ENCODE assay signal across 12 mouse cellular contexts in genomic region chr12:104474881-104475740, GRCm38 (mm10). TPM values are rescaled to one million over a fixed set of nuclear protein-coding genes. Genes with fewer than 3 reads are reported as not detected.
DNase-seq lines count a peak whose midpoint lies in the region; ATAC-seq and TF ChIP-seq lines count a peak whose summit lies in the region.
"Had no signal": no experiment of that assay in that cellular context is flagged by ENCODE, and none has a peak within 500 bp of the region (broad histone marks: within the 10 kb centered on the region; RNA-seq: fewer than 3 reads in every experiment).

No protein-coding gene starts in this region.

- H3K9ac ChIP-seq in liver, embryonic 11.5 days (ENCODE audit: low read depth, low read length) = no peak overlapping the region
- H3K9ac ChIP-seq in neural tube, embryonic 11.5 days (ENCODE audit: low read length) = no peak overlapping the region

- no peak overlapping the region for H3K27ac ChIP-seq in liver, embryonic 11.5 days (ENCODE audit: low read depth, low read length)
- H3K27ac ChIP-seq in embryonic facial prominence, embryonic 10.5 days (replicated peaks) = peak overlapping the region; percentile 91
- H3K27ac ChIP-seq in neural tube, embryonic 11.5 days (ENCODE audit: low read depth, low read length) = no peak overlapping the region
- no peak overlapping the region for H3K27ac ChIP-seq in thymus, adult 2 months (ENCODE audit: control insufficient read depth, insufficient read depth, low read length)

- no peaks in the 10 kb centered on the region for H3K4me1 ChIP-seq in liver, embryonic 11.5 days (replicated peaks; ENCODE audit: control insufficient read depth, insufficient read depth, low read length)
- peaks cover 75% of the 10 kb centered on the region for H3K4me1 ChIP-seq in embryonic facial prominence, embryonic 10.5 days
- peaks cover 17% of the 10 kb centered on the region for H3K4me1 ChIP-seq in neural tube, embryonic 11.5 days (ENCODE audit: control insufficient read depth, insufficient read depth, low read length)
- no peaks in the 10 kb centered on the region for H3K4me1 ChIP-seq in thymus, adult 2 months (replicated peaks; ENCODE audit: control insufficient read depth, insufficient read depth, low read length)

- no peaks in the 10 kb centered on the region for H3K9me3 ChIP-seq in liver, embryonic 11.5 days (ENCODE audit: control insufficient read depth, low read length)
- no peaks in the 10 kb centered on the region for H3K9me3 ChIP-seq in embryonic facial prominence, embryonic 10.5 days
- H3K9me3 ChIP-seq in neural tube, embryonic 11.5 days (ENCODE audit: control insufficient read depth, low read length) = no peaks in the 10 kb centered on the region

- no peak for ATAC-seq in liver, embryonic 11.5 days (replicated peaks; ENCODE audit: low FRiP score)
- ATAC-seq in neural tube, embryonic 11.5 days (ENCODE audit: insufficient read depth, low FRiP score, low TSS enrichment) = no peak

- H3K27me3 ChIP-seq in liver, embryonic 11.5 days (replicated peaks; ENCODE audit: control insufficient read depth, insufficient read depth, low read length) = peaks cover 96% of the 10 kb centered on the region
- H3K27me3 ChIP-seq in embryonic facial prominence, embryonic 10.5 days (replicated peaks; ENCODE audit: low read depth, poor library complexity, severe bottlenecking) = peaks cover 100% of the 10 kb centered on the region
- H3K27me3 ChIP-seq in neural tube, embryonic 11.5 days (ENCODE audit: control insufficient read depth, insufficient read depth, low read length) = peaks cover 82% of the 10 kb centered on the region
- H3K27me3 ChIP-seq in thymus, adult 2 months (ENCODE audit: control insufficient read depth, insufficient read depth, low read length) = peaks cover 16% of the 10 kb centered on the region

- 4% methylated on average over 22 of the region's 22 CpGs for WGBS in liver, embryonic 11.5 days
- WGBS in embryonic facial prominence, embryonic 10.5 days = 1% methylated on average over 22 of the region's 22 CpGs
- WGBS in neural tube, embryonic 11.5 days = 2% methylated on average over 22 of the region's 22 CpGs
- 11% methylated on average over 22 of the region's 22 CpGs for WGBS in thymus, adult 2 months

- H3K36me3 ChIP-seq in liver, embryonic 11.5 days (ENCODE audit: control insufficient read depth, insufficient read depth, low read length) = no peaks in the 10 kb centered on the region
- no peaks in the 10 kb centered on the region for H3K36me3 ChIP-seq in embryonic facial prominence, embryonic 10.5 days (replicated peaks)
- H3K36me3 ChIP-seq in neural tube, embryonic 11.5 days (ENCODE audit: control insufficient read depth, insufficient read depth, low read length) = no peaks in the 10 kb centered on the region
- H3K36me3 ChIP-seq in thymus, adult 2 months (ENCODE audit: control insufficient read depth, insufficient read depth, low read length) = no peaks in the 10 kb centered on the region

- TF ChIP-seq CTCF in thymus, adult 2 months (IDR thresholded peaks at IDR 0.05; ENCODE audit: borderline replicate concordance, control insufficient read depth, extremely low read depth, insufficient read depth, low read length, poor library complexity) = no peak

- no peak overlapping the region for H3K4me2 ChIP-seq in liver, embryonic 11.5 days
- no peak overlapping the region for H3K4me2 ChIP-seq in neural tube, embryonic 11.5 days (ENCODE audit: low read depth)

- TF ChIP-seq POLR2A in thymus, adult 2 months (IDR thresholded peaks at IDR 0.05; ENCODE audit: control insufficient read depth, extremely low read depth, insufficient read depth, low read length, poor library complexity) = no peak

- no peak overlapping the region for H3K4me3 ChIP-seq in liver, embryonic 11.5 days (ENCODE audit: low read depth, low read length)
- peak overlapping the region; percentile 75 for H3K4me3 ChIP-seq in embryonic facial prominence, embryonic 10.5 days
- no peak overlapping the region for H3K4me3 ChIP-seq in neural tube, embryonic 11.5 days (ENCODE audit: low read depth, low read length)
- no peak overlapping the region for H3K4me3 ChIP-seq in thymus, adult 2 months (ENCODE audit: control insufficient read depth, insufficient read depth, low read length)

- peak; percentile 13 to 43 for DNase-seq in cerebellum, postnatal 14 days
- no peak for DNase-seq in cerebellum, adult 9-10 months
- DNase-seq in liver, embryonic 11.5 days (ENCODE audit: low spot score) = peak; percentile 35
- no peak for DNase-seq in liver
- DNase-seq in embryonic facial prominence, embryonic 10.5 days (ENCODE audit: low spot score) = peak; percentile 52
- peak; percentile 48 for DNase-seq in neural tube, embryonic 11.5 days (ENCODE audit: low spot score)
- DNase-seq in right cerebral cortex, adult 2 months (ENCODE audit: low spot score in 2 of 2) = no peak
- DNase-seq in thymus, adult 2 months = no peak
- DNase-seq: adrenal gland, postnatal 10 days; kidney, adult 9 months had no signal

RNA-seq across cellular contexts. Expression of gene Gsc, which starts 2.0 kb away (rescaled TPM):
- polyA plus RNA-seq in liver, embryonic 11.5 days (2014; fragmentation: Nextera tagmentation; extraction: Ambion mirVana) = 1.3 and 1.4 TPM in 2 replicates
- polyA plus RNA-seq in embryonic facial prominence, embryonic 10.5 days (2016; fragmentation: Nextera tagmentation; extraction: Ambion mirVana) = 11.8 and 20.4 TPM in 2 replicates
- 0.38 and 0.54 TPM in 2 replicates for polyA plus RNA-seq in neural tube, embryonic 11.5 days (2014; fragmentation: Nextera tagmentation; extraction: Ambion mirVana)
- 0.77 and 1.5 TPM in 2 replicates for polyA plus RNA-seq in thymus, adult 2 months (2012; rRNA removed)
- polyA plus RNA-seq: cerebellum, adult 2 months; liver, adult 2 months had no signal

Comparison
In these comparisons a context has a peak if more than half of its experiments do, and no peak if none do; other contexts are left out.
1. DNase-seq: peak in cerebellum, postnatal 14 days (2 of 2), liver, embryonic 11.5 days (single experiment), embryonic facial prominence, embryonic 10.5 days (single experiment) and neural tube, embryonic 11.5 days (single experiment); none in cerebellum, adult 9-10 months (single experiment), liver (single experiment), right cerebral cortex, adult 2 months (0 of 2) and thymus, adult 2 months (single experiment).